Mouse (Mus musculus): ENCODE results near the gene Gtdc1.

DNA sequence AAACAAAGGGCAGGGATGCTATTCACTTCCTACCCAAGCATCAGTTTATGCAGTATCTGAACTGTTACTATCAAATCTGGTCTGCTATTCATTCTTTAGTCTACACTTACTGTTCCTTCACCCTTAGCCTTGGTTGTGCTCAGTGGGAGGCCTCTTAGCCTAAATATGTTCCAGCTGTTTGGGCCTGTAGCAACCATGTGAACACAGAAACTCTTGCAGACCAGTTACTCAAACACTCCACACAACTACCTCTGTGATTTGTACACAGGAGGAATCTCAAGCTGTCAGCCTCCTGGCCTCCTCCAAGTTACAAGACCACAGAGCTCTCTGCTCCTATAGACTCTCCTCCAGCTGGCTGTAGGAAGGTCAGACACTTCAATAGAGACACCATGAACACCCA is 384.7 kb downstream of the Gtdc1 start:
- TF ChIP-seq CTCF (IDR thresholded peaks at IDR 0.05; ENCODE audit: low read depth) (no peak), EP300 (IDR thresholded peaks at IDR 0.05; ENCODE audit: low read depth) (no peak)
